Mouse (Mus musculus) spleen, adult 18-20 months (tissue): Measurements from ENCODE around the gene Tmem234.
A peak's percentile ranks its signal among the peaks of the same experiment; 100 is the strongest.

Source experiments
- DNase-seq, 2 experiments: peaks; one replicate each; pipeline ENCODE4 v3.0.0; 2022; ENCODE audit warnings: mixed read lengths in 2 of 2

Tmem234 gene

GRCm38 (mm10) chr4:129580347-129580746, 20.1 kb upstream of the Tmem234 start:
- peak; percentile 36 to 45 for DNase-seq

DNA sequence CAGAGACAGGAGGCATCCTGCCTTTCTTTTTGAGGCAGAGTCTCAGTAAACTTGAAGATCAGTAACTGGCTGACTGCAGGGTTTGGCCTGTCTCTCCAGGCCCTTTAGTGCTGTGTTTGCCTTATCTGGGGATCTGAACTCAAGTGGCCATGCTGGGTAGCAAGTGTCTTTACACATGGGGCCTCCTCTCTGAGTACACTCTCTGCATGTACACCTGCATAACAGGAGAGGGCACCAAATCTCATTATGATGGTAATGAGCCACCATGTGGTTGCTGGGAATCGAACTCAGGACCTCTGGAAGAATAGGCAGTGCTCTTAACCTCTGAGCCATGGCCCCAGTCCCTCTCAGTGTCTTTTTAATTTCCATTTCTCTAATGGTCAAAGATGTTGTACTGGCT, 18.2 kb upstream of the Tmem234 start:
- no peak for DNase-seq

GRCm38 (mm10) chr4:129584370-129584769, 16.1 kb upstream of the Tmem234 start:
- DNase-seq = peak in 1 of 2 experiments; percentile 17

DNA sequence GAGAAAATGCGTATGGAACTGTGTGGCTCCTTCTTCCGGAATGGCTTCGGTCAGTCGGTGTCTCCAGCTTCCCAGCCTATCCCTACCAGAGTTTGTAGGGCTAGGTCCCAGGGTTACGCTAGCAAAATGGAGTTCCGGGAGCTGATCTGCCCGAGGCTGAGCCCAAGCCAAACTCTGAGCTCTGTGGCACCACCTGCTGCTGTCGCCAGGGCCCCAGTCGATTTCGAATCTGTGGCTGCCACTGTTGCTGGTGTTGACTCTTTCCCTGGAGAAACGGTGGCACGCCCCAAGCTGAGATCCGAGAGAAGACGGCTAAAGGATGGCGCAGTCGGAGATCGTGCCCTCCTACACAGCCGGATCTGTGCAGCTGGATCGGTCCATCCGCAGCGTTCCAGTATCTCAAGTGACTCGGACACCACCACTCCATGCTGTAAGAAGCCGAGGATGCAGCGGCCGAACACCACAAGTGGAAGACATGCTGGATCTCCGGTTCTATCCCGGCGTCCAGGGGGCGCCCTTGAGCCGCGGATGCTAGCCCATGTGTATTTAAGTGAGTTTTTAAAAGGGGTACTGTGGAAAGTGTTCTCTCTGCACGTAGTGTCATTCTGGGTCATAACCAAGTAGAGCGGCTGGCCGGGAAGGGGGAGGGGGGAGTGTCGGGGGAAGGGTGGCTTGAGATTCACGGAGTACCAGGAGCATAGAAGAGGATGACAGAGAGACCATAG, 15.4 kb upstream of the Tmem234 start:
- peak; percentile 73 to 92 for DNase-seq

DNA sequence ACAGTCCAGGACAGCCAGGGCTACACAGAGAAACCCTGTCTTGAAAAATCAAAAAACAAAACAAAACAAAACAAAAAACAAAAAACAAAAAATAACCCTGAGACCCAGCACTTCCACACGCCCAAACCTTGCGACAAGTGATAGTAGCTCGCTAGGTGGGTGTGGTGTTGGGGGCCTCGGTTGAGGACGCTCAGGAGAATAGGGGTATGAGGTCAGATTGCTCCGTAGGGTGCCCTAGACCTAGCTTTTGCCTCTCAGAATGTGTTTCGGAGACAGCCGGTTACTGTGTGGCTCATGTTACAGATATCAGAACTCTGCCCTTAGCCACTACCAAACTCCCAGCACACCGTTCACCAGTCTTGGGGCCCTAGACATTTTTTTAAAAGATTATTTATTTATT, 14.7 kb upstream of the Tmem234 start:
- DNase-seq = no peak

DNA sequence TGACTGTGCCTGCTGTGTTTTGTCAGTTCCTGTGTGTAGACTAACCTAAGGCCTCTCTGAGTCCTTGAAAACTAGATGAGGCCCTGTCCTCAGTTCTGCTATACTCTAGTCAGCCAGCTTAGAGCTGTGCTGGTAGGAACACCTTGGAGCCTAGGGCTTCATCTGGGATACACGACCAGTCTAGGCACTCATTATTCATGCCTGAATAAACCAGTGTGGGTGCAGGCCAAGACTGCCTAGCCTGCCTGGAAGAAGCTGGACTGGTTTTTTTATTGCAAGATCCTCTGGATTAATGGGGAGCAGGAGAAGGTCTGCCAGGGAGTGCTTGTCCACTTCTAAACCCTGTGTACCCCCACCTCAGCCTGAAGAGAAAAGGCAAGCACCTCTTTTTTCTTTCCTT, 13.5 kb upstream of the Tmem234 start:
- no peak for DNase-seq

DNA sequence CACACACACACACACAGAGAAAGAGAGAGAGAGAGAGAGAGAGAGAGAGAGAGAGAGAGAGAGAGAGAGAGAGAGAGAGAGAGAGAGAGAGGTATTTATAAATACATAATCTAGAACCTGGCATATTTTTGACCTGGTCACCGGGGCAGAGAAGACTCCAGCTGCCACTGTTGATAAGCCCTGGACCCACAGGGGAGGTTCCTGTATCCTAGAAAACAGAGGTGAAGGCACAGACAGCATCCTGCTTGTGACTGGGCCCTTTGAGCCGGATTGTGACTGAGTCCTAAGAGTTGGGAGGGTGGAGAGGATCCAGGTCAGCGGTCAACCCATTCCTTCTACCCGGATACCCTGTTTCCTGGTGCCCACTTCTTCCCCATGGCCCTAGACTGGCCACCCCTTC, 11.6 kb upstream of the Tmem234 start:
- DNase-seq = no peak

GRCm38 (mm10) chr4:129608426-129609025, 8.1 kb downstream of the Tmem234 start:
- peak; percentile 54 to 72 for DNase-seq

GRCm38 (mm10) chr4:129609139-129609631, 8.7 kb downstream of the Tmem234 start:
- no peak for DNase-seq

- no peak for DNase-seq
Observed at GRCm38 (mm10) chr4:129610026-129610425, 9.6 kb downstream of the Tmem234 start.

DNA sequence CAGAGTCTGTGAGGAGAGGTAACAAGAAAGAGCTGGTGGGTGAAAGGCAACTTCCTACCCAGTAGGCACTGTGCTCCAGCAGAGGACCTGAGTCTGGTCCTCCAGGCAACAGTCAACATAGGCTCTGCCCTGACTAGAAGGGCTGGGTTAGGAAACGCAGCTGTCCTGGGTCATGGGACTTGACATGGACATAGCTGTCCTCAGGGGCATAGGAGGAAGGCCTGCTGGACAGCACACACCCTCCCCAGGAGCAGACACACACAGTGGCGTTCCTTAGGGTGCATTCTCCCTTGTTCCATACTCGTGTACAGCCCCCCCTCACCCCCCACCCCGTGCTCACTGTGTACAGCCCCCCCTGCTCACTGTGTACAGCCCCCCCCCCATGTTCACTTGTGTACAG, 10.0 kb downstream of the Tmem234 start:
- DNase-seq = no peak

DNA sequence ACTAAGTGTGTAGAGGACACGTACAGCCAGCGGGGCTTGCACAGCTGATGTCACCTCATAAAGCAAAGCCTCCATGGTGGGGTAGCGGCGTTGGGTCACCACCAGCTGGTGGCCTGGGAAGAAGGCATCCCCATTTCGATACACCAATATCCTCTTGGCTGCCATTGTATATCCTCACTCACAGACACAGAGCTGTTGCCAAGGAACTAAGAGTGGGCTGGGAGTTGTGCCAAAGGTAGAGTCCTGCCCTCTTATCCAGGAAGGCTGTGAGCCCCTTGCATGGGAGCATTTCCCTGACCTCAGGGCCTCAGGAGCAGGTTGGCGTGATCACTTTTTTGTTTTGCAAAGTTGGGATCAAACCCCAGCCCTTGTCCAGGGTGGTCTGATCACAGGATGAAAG, 13.6 kb downstream of the Tmem234 start, which contains the start of gene Dcdc2b:
Gene Dcdc2b, minus strand, starts transcription at position 165 of the 400 bp plus-strand sequence.
- no peak for DNase-seq

DNA sequence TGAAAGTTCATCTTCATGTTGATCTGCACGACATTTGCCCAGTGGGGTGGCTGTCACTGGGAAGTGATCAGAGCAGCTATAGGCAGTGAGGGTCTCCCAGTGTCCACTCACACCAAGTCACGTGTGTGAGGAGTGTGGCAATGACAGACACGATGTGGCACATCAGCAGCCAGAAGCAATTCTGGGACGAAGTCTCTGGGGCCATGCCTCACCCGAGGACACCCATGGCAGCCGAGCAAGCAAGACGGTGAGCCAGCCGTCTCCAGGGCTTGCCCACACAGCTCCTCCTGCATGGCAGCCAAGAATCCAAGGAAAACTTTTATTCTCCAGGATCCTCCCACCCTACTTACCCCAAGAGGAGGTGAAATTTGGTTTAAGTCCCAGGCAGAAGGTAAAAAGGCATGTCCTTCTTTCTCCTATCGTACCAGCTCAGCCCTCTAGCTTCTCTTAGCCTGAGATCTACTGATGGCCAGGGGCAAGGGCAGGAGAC, 15.4 kb downstream of the Tmem234 start:
- no peak for DNase-seq

DNA sequence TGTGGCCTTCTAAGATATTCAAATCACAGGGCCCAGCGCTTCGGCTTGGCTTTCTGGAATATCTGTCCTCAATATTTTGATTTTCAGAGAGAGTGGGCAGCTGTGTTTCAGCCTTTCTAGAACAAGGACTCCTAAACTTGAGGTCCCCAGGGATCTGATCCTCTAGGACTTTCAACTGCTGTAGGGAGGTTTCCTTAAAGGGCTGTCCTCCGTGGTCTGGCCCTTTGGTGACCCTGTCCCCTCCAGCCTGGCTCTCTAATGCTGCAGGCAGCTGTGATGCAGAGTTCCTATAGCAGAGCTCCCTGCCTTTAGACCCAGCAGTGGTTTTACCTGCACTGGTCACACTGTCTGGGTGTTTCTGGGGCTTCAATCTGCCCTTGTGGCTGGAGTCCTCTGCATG, 16.2 kb downstream of the Tmem234 start:
- no peak for DNase-seq

- no peak for DNase-seq
Observed at GRCm38 (mm10) chr4:129617121-129617641, 16.7 kb downstream of the Tmem234 start.

DNA sequence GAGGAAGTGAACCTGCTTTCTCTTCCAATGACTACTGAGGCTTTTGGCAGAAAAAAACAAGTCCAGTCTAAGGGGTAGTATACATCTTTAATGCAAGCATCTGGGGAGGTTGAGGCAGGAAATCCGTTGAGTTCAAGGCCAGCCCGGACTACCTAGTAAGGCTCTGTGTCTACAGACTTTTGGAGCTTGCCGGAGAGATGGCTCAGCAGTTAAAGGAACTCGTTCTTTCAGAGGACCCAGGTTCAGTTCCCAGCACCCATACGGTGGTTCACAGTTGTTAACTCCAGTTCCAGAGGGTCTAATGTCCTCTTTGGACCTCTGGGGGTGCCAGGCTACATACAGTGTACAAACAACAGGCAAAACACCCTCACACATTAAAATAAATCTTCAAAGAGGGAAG, 17.6 kb downstream of the Tmem234 start:
- DNase-seq = no peak

- DNase-seq = peak; percentile 92
Observed at GRCm38 (mm10) chr4:129618786-129619691, 18.6 kb downstream of the Tmem234 start, which contains the start of gene Iqcc. Gene Iqcc, minus strand, starts transcription at chr4:129619099.

GRCm38 (mm10) chr4:129620419-129621282, 20.2 kb downstream of the Tmem234 start:
- DNase-seq = no peak

- DNase-seq = no peak
Observed at GRCm38 (mm10) chr4:129621283-129621841, 20.9 kb downstream of the Tmem234 start.

GRCm38 (mm10) chr4:129622120-129622802, 21.8 kb downstream of the Tmem234 start:
- no peak for DNase-seq
